Mouse (Mus musculus) hindbrain, embryonic 16.5 days (tissue): ENCODE results near the gene Strn3. TPM values are rescaled to one million over a fixed set of nuclear protein-coding genes. Genes with fewer than 3 reads are reported as not detected.
A peak's percentile ranks its signal among the peaks of the same experiment; 100 is the strongest.
"Not testable (repeated sequence)": the region's sequence is repeated elsewhere in the genome, so short reads cannot be mapped to it uniquely, and the experiment has no call there.

ENCODE experiments used
- ATAC-seq: fragments of 200-750 bp; cut with Nextera tagmentation; 2 replicates; pipeline ENCODE4 v1.8.0; 2017; ENCODE audit warnings: moderate TSS enrichment, moderate library complexity
- H3K27ac ChIP-seq: fragments of 300-500 bp; sonication (generic); 2 replicates; pipeline ENCODE4 v1.5.1; 2014; ENCODE audit warnings: low read depth, mild to moderate bottlenecking, control low read depth, low read length, moderate library complexity
- H3K27me3 ChIP-seq: fragments of 300-500 bp; sonication (generic); replicated peaks from 2 replicates; pipeline ENCODE4 v1.6.1; 2014; ENCODE audit warnings: low read length; ENCODE audit not compliant: control insufficient read depth, insufficient read depth
- H3K36me3 ChIP-seq: fragments of 300-500 bp; sonication (generic); 2 replicates; pipeline ENCODE4 v1.6.1; 2014; ENCODE audit warnings: mild to moderate bottlenecking, low read length, moderate library complexity, mixed read lengths; ENCODE audit not compliant: control insufficient read depth, insufficient read depth
- H3K4me1 ChIP-seq: fragments of 300-500 bp; sonication (generic); 2 replicates; pipeline ENCODE4 v1.6.1; 2014; ENCODE audit warnings: low read depth, low read length; ENCODE audit not compliant: control insufficient read depth, insufficient read depth
- H3K4me2 ChIP-seq: fragments of 300-500 bp; sonication (generic); 2 replicates; pipeline ENCODE4 v1.6.1; 2014; ENCODE audit warnings: mild to moderate bottlenecking, low read length, control low read depth, moderate library complexity
- H3K4me3 ChIP-seq: fragments of 300-500 bp; sonication (generic); 2 replicates; pipeline ENCODE4 v1.5.1; 2014; ENCODE audit warnings: mild to moderate bottlenecking, low read length, control low read depth, moderate library complexity
- H3K9ac ChIP-seq: fragments of 300-500 bp; sonication (generic); 2 replicates; pipeline ENCODE4 v1.6.1; 2014; ENCODE audit warnings: low read depth, mild to moderate bottlenecking, control low read depth, low read length, moderate library complexity
- H3K9me3 ChIP-seq: fragments of 300-500 bp; sonication (generic); 2 replicates; pipeline ENCODE4 v1.6.1; 2014; ENCODE audit warnings: mild to moderate bottlenecking, low read length, moderate library complexity; ENCODE audit not compliant: control insufficient read depth
- WGBS: fragments of 180-500 bp; shearing (Covaris S2); extraction: QIAGEN DNeasy Blood & Tissue Kit; methylation state at CpG from one replicate; pipeline ENCODE4 v1.1.7; 2014; 5-methylcytosine and 5-hydroxymethylcytosine counted together
- polyA plus RNA-seq: library from polyadenylated mRNA; unstranded; fragments of >200 nt; fragmentation: Nextera tagmentation; extraction: Ambion mirVana; gene quantifications from 2 replicates; pipeline ENCODE4 v1.2.1, GENCODE M21; 2015

Strn3 gene
- polyA plus RNA-seq, 1 experiment from 2014 or later, result 28.7 TPM

DNA sequence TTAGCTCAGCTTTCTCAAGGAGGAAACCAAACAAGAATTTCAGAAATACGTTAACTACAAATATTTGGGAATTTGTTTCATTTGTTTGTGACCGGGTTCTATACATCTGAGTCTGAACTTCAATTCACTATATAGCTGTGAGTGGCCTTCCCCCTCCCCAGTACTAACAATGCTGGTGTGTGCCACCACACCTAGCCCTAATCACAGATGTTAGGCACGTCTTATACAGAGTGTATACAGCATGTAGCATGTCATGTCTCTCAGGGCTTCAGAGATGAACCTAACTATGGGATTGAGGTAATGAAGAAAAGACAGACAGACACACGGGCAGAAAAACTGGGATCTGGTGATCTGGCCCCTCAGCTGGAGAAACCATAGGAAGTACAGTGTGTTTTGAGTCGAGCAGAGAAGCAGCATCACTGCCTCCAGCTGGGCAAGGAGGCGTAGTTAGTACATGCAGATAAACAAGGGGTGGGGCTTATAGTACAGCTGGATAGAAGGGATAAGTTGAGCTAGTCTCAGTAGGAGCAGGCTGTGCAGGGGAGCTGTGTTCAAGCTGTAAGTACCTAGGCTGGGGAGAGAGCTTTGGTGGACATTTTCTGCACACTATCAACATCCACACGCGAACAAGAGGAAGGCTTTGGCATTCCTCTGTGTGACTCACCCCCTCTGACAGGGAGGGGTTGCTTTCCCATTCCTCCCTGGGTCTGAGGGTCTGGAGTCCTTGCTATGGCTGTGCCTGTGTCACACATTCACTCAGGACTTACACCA lies 8.1 kb upstream of the Strn3 start:
- no peaks in the 10 kb centered on the region for H3K36me3 ChIP-seq
- 66% methylated on average over 8 of the region's 8 CpGs for WGBS
- H3K9ac ChIP-seq, result no peak overlapping the region
- no peak; the same call in 1 of the 2 replicates for ATAC-seq
- H3K4me1 ChIP-seq, result no peaks in the 10 kb centered on the region
- no peak overlapping the region for H3K27ac ChIP-seq
- H3K4me2 ChIP-seq, result no peak overlapping the region
- H3K9me3 ChIP-seq, result no peaks in the 10 kb centered on the region
- no peaks in the 10 kb centered on the region for H3K27me3 ChIP-seq
- H3K4me3 ChIP-seq, result no peak overlapping the region

DNA sequence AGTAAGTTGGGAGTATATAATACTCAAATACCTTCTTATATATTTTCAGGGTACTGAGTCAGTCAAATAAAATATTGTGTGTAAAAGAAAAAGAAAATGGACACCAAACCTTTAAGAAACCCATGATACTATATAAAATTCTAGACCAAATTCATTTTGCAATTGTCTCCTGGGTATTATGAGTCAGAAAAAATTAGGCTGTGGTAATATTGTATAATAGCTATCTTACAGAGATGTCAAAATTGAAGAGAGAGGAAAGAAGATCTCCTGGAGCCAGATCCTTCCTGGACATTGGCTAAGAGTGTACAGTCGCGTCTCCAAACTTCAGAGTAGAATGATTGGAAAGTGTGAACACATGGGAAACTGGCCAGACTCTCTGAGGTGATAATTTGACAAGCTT lies 4.5 kb upstream of the Strn3 start:
- ATAC-seq, result no peak
- WGBS, result 77% methylated on average over 2 of the region's 2 CpGs
- Histone ChIP-seq H3K36me3 (no peaks in the 10 kb centered on the region), H3K4me1 (peaks cover 3% of the 10 kb centered on the region; the same call in 1 of the 2 replicates), H3K9ac (no peak overlapping the region), H3K9me3 (no peaks in the 10 kb centered on the region), H3K27ac (no peak overlapping the region), H3K27me3 (no peaks in the 10 kb centered on the region), H3K4me2 (no peak overlapping the region), H3K4me3 (no peak overlapping the region)

DNA sequence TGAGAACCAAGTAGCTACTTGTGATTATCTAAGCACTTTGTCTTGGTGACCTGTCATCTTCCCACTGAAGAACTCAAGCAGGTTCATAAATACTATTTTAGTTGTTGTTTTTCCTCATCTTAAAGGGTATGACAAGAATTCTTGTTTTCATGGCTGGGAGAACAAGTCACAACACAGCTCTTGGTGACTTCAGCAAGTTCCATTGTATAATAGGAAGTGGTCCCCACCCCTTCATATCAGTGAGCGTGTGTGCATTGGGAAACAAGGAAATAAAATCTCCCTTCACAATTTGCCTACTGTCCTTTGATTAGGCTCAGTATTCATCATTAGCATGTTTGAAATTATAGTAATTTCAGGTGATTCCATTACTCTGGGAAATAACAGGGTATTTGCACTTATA lies 3.3 kb upstream of the Strn3 start:
- no peak overlapping the region for H3K4me2 ChIP-seq
- no peak overlapping the region for H3K27ac ChIP-seq
- no peaks in the 10 kb centered on the region for H3K9me3 ChIP-seq
- 95% methylated on average over 1 of the region's 1 CpGs for WGBS
- no peaks in the 10 kb centered on the region for H3K36me3 ChIP-seq
- H3K4me3 ChIP-seq, result no peak overlapping the region
- ATAC-seq, result no peak
- peaks cover 4% of the 10 kb centered on the region; the same call in 1 of the 2 replicates for H3K4me1 ChIP-seq
- no peak overlapping the region for H3K9ac ChIP-seq
- no peaks in the 10 kb centered on the region for H3K27me3 ChIP-seq

DNA sequence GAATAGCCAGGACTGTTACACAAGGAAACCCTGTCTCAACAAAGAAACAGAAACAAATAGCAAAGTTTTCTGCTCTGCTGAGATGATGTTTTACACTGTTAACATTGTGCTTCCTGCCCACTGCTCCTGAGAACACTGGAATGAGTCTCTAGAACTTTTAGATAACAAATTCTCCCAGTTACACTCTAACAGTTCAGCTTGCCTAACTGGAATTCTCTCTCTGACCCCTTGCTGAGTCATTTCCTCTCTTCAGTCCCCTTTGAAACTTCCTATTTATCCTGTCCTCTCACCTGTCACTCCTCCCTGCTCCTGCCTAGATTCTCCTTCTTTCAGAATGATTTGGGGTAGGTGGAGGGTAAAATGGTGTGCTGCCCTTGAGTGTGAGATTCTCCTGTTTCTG lies 2.4 kb upstream of the Strn3 start:
- H3K27ac ChIP-seq, result no peak overlapping the region
- no peak for ATAC-seq
- H3K27me3 ChIP-seq, result no peaks in the 10 kb centered on the region
- no peaks in the 10 kb centered on the region for H3K9me3 ChIP-seq
- no peak overlapping the region for H3K4me2 ChIP-seq
- no peak overlapping the region for H3K4me3 ChIP-seq
- H3K4me1 ChIP-seq, result peaks cover 9% of the 10 kb centered on the region
- H3K36me3 ChIP-seq, result no peaks in the 10 kb centered on the region
- H3K9ac ChIP-seq, result no peak overlapping the region

DNA sequence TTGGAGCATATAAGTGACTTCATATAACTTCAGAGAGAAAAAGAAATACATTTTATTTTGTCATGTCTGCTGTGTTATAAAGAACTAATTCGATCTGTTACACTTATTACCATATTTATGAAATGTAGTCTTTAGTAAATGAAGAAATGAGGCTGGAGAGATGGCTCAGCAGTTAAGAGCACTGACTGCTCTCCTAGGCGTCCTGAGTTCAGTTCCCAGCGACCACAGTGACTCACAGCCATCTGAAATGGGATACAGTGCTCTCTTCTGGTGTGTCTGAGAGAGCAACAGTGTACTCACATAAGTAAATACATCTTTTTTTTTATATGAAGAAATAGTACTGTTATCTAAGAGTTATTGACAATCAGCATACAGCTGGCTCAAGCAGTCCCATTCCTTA lies 1.7 kb upstream of the Strn3 start:
- Histone ChIP-seq H3K9ac (no peak overlapping the region), H3K4me2 (no peak overlapping the region), H3K4me1 (peaks cover 9% of the 10 kb centered on the region), H3K27ac (no peak overlapping the region), H3K9me3 (no peaks in the 10 kb centered on the region), H3K4me3 (no peak overlapping the region), H3K27me3 (no peaks in the 10 kb centered on the region), H3K36me3 (no peaks in the 10 kb centered on the region)
- no peak for ATAC-seq
- 83% methylated on average over 3 of the region's 3 CpGs for WGBS

DNA sequence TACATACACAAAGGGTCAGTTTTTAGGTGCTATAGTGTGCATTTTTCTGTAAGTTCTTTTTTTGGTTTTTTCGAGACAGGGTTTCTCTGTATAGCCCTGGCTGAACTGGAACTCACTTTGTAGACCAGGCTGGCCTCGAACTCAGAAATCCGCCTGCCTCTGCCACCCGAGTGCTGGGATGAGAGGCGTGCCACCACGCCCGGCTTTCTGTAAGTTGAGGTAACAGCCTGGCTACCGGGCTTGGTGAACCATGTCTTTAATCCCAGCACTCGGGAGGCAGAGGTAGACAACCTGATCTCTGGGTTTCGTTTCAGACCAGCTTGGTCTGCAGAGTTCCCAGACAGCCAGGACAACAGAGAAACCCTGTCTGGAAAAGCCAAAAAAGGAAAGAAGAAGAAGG lies 1.2 kb upstream of the Strn3 start:
- H3K9ac ChIP-seq, H3K4me1 ChIP-seq, H3K9me3 ChIP-seq, H3K36me3 ChIP-seq, H3K27me3 ChIP-seq, ATAC-seq, H3K4me3 ChIP-seq, H3K27ac ChIP-seq: not testable (repeated sequence)
- H3K4me2 ChIP-seq, result peak overlapping the region; percentile 27
- WGBS, result 82% methylated on average over 10 of the region's 10 CpGs

DNA sequence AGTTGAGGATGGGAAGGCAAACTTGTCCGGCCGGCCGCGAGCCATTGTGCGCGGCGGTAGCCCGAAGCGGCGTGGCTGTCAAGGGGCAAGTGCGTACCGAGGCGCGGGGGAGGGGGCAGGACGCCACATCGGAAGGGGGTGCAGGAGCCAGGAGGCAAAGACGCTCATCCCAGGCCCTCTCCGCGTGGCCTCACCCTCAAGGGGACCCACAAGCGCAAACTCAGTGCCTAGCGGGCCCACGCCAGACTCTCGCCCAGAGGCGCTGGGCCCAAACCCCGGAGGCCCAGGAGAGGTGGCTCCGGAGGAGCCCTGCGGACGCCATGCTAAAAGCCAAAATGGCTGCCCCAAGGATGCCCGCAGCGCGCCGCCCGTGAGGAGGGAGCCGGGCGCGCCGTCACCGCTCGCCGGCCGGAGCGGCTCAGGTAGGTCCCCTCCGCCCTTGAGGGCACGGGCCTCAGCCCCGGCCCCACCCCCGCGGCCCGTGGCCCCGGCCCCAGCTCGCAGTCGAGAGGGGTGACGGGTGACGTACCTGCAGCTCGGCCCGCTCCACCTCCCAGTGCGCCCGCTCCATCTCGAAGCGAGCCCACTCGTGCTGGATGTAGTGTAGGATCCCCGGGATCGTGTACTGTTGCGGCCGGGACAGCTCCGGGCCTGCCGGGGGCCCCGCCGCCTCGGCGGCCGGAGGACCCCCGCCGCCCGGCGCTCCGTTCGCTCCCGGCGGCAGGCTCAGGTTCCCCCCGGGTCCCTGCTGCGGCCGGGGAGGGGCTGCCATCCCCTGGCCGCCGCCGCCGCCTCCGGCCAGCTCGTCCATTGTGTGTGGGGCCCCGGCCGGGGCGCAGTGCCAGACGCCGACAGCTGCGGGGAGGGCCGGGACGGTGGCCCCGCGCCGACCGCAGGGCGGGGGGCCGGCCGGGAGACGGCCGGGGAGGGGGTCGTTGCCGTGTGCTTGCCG lies 528 bp downstream of the Strn3 start, which contains the start of gene Ap4s1:
Ap4s1 (plus strand) TSS at position 141 of the 952 bp plus-strand sequence.
- 1% methylated on average over 74 of the region's 108 CpGs for WGBS
- Histone ChIP-seq H3K4me1 (peaks cover 9% of the 10 kb centered on the region), H3K9me3 (no peaks in the 10 kb centered on the region), H3K4me2 (peak within 1 kb of the TSS; percentile 73), H3K36me3 (no peaks in the 10 kb centered on the region), H3K9ac (peak within 1 kb of the TSS; percentile 86), H3K27ac (peak within 1 kb of the TSS; percentile 100), H3K27me3 (no peaks in the 10 kb centered on the region), H3K4me3 (peak within 1 kb of the TSS; percentile 63)
- ATAC-seq, result peak; percentile 80

DNA sequence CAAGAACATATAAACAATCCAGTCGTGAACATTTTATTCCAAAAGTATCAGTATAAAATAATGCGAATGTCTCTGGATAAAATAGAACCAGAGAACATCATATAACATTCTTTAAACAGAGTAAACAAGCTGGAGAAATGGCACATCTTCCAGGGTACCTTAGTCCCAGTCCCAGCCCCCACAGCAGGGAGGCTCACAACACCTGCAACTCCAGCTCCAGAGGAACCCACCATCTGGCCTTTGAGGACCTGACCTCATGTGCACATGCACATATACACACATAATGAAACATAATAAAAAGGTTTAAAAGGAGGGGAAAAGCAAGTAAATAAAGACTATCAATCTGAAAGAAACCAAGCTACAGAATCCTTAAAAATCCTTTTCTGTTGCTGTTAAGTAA lies 3.2 kb downstream of the Strn3 start:
- no peak overlapping the region for H3K4me3 ChIP-seq
- H3K4me2 ChIP-seq, result no peak overlapping the region
- no peak for ATAC-seq
- no peaks in the 10 kb centered on the region for H3K36me3 ChIP-seq
- H3K27ac ChIP-seq, result no peak overlapping the region
- 93% methylated on average over 2 of the region's 2 CpGs for WGBS
- H3K9ac ChIP-seq, result no peak overlapping the region
- peaks cover 9% of the 10 kb centered on the region for H3K4me1 ChIP-seq
- no peaks in the 10 kb centered on the region for H3K9me3 ChIP-seq
- no peaks in the 10 kb centered on the region for H3K27me3 ChIP-seq

DNA sequence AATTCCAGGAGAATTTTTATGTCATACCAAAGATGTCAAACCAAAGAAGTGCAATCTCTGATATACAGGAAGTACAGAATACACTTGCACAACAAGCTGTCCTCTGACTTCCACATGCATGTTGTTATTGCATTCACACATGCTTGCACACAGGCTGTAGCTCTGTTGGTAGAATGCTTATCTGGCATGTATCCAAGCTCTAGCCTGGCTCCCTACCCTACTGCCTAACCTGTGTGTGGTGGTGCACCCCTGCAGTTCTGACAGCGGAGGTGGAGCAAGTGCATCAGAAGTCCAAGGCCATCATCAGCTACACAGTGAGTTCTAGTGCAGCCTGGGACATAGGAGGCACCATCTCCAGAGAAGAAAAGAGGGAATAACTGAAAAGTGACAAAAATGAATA lies 12.9 kb downstream of the Strn3 start:
- Histone ChIP-seq H3K4me3 (no peak overlapping the region), H3K4me2 (no peak overlapping the region), H3K4me1 (peaks cover 3% of the 10 kb centered on the region), H3K9me3 (no peaks in the 10 kb centered on the region), H3K27ac (no peak overlapping the region), H3K36me3 (no peaks in the 10 kb centered on the region), H3K27me3 (no peaks in the 10 kb centered on the region), H3K9ac (no peak overlapping the region)
- ATAC-seq, result peak; percentile 69
- 71% methylated on average over 1 of the region's 1 CpGs for WGBS
